Mouse (Mus musculus) CH12.LX (cell line): ENCODE results near the gene Usp36. TPM values are rescaled to one million over a fixed set of nuclear protein-coding genes. Genes with fewer than 3 reads are reported as not detected.

Source experiments
- DNase-seq: peaks from one replicate; pipeline ENCODE4 v3.0.0-alpha.2; 2013; ENCODE audit errors: extremely low read depth
- H3K27ac ChIP-seq: 2 replicates; pipeline ENCODE4 v1.5.1; 2012; ENCODE audit warnings: low read depth, mild to moderate bottlenecking, control low read depth, moderate library complexity; ENCODE audit not compliant: insufficient read depth
- H3K27me3 ChIP-seq: replicated peaks from 2 replicates; pipeline ENCODE3; 2012; ENCODE audit warnings: inconsistent platforms
- H3K36me3 ChIP-seq, 2 experiments: replicated peaks in 1 of 2; 2 replicates each; pipeline versions ENCODE3 to v1.6.1; 2012; ENCODE audit warnings: inconsistent platforms in 1 of 2, low read length in 1 of 2, mild to moderate bottlenecking in 1 of 2, mixed read lengths in 1 of 2, moderate library complexity in 1 of 2; ENCODE audit not compliant: control insufficient read depth in 1 of 2, insufficient read depth in 1 of 2
- H3K4me1 ChIP-seq, 2 experiments: 2 replicates each; pipeline ENCODE4 v1.6.1; 2012; ENCODE audit warnings: inconsistent platforms in 1 of 2, moderate library complexity in 1 of 2; ENCODE audit not compliant: insufficient read depth in 2 of 2, control insufficient read depth in 1 of 2
- H3K4me2 ChIP-seq: 2 replicates; pipeline ENCODE4 v1.6.1; 2012; ENCODE audit warnings: low read depth, mild to moderate bottlenecking, control low read depth; ENCODE audit not compliant: poor library complexity, insufficient read depth, severe bottlenecking
- H3K4me3 ChIP-seq, 3 experiments: fragments of 150-350 bp in 1 of 3; sonication (generic) in 1 of 3; replicated peaks in 1 of 3; 2 replicates each; pipeline versions ENCODE3 to v1.5.1; 2011 to 2012; ENCODE audit warnings: low read depth in 2 of 3, low read length in 2 of 3, mild to moderate bottlenecking in 2 of 3, moderate library complexity in 2 of 3, control low read depth in 1 of 3, improper control_type of control experiment in 1 of 3, inconsistent platforms in 1 of 3, mixed read lengths in 1 of 3; ENCODE audit not compliant: poor library complexity in 1 of 3
- H3K79me2 ChIP-seq: replicated peaks from 2 replicates; pipeline ENCODE4 v1.6.1; 2012; ENCODE audit warnings: mild to moderate bottlenecking, moderate library complexity; ENCODE audit not compliant: control insufficient read depth, poor library complexity, insufficient read depth, severe bottlenecking; ENCODE audit errors: extremely low read depth
- H3K9ac ChIP-seq: 2 replicates; pipeline ENCODE4 v1.6.1; 2012; ENCODE audit warnings: low read depth, mild to moderate bottlenecking, control low read depth, moderate library complexity; ENCODE audit not compliant: insufficient read depth
- H3K9me3 ChIP-seq: replicated peaks from 2 replicates; pipeline ENCODE3; 2012; ENCODE audit warnings: low read length, inconsistent platforms, mixed read lengths
- BHLHE40 ChIP-seq: IDR thresholded peaks from 2 replicates; pipeline ENCODE4 v1.6.1; 2011; ENCODE audit warnings: mild to moderate bottlenecking, low read depth, low read length, improper control_type of control experiment
- CHD2 ChIP-seq: IDR thresholded peaks from 2 replicates; pipeline ENCODE4 v1.6.1; 2011; ENCODE audit warnings: low read length, improper control_type of control experiment
- CTCF ChIP-seq, 2 experiments: IDR thresholded peaks in 1 of 2; conservative IDR thresholded peaks in 1 of 2; 2 replicates each; pipeline ENCODE4 v1.5.1; 2011 to 2012; ENCODE audit warnings: low read depth in 2 of 2, low read length in 2 of 2, improper control_type of control experiment in 1 of 2, inconsistent platforms in 1 of 2, mild to moderate bottlenecking in 1 of 2, moderate library complexity in 1 of 2
- HCFC1 ChIP-seq: IDR thresholded peaks from 2 replicates; pipeline ENCODE4 v1.6.1; 2012; ENCODE audit warnings: low read depth, mild to moderate bottlenecking, inconsistent platforms, low read length, improper control_type of control experiment
- JUND ChIP-seq: conservative IDR thresholded peaks from 2 replicates; pipeline ENCODE4 v1.6.1; 2011; ENCODE audit warnings: low read depth, low read length, improper control_type of control experiment
- MAFK ChIP-seq: IDR thresholded peaks from 2 replicates; pipeline ENCODE4 v1.6.1; 2011; ENCODE audit warnings: low read length, improper control_type of control experiment; ENCODE audit not compliant: insufficient replicate concordance
- MEF2A ChIP-seq: IDR thresholded peaks from 2 replicates; pipeline ENCODE4 v1.6.1; 2014; ENCODE audit warnings: low read depth, mild to moderate bottlenecking, inconsistent platforms, low read length, improper control_type of control experiment, borderline replicate concordance
- MYC ChIP-seq: IDR thresholded peaks from 2 replicates; pipeline ENCODE4 v1.6.1; 2011; ENCODE audit warnings: low read depth, mild to moderate bottlenecking, improper control_type of control experiment, low read length
- NRF1 ChIP-seq: IDR thresholded peaks from 2 replicates; pipeline ENCODE4 v1.6.1; 2014; ENCODE audit warnings: low read depth, mild to moderate bottlenecking, inconsistent platforms, low read length, improper control_type of control experiment, moderate library complexity
- PAX5 ChIP-seq: IDR thresholded peaks from 2 replicates; pipeline ENCODE4 v1.6.1; 2012; ENCODE audit warnings: low read length, inconsistent platforms, mixed read lengths
- RAD21 ChIP-seq: IDR thresholded peaks from 2 replicates; pipeline ENCODE4 v1.6.1; 2011; ENCODE audit warnings: low read depth, mild to moderate bottlenecking, low read length, improper control_type of control experiment, moderate library complexity
- RCOR1 ChIP-seq: conservative IDR thresholded peaks from 2 replicates; pipeline ENCODE4 v1.6.1; 2012; ENCODE audit warnings: low read depth, mild to moderate bottlenecking, inconsistent platforms, low read length, improper control_type of control experiment
- SIN3A ChIP-seq: IDR thresholded peaks from 2 replicates; pipeline ENCODE4 v1.6.1; 2012; ENCODE audit warnings: low read length, improper control_type of control experiment, inconsistent platforms
- SMC3 ChIP-seq: IDR thresholded peaks from 2 replicates; pipeline ENCODE4 v1.6.1; 2011; ENCODE audit warnings: low read depth, low read length, improper control_type of control experiment
- TCF12 ChIP-seq: IDR thresholded peaks from 2 replicates; pipeline ENCODE4 v1.6.1; 2014; ENCODE audit warnings: low read depth, mild to moderate bottlenecking, inconsistent platforms, low read length, improper control_type of control experiment
- USF1 ChIP-seq: IDR thresholded peaks from 2 replicates; pipeline ENCODE4 v1.6.1; 2014; ENCODE audit warnings: low read depth, mild to moderate bottlenecking, inconsistent platforms, low read length, improper control_type of control experiment
- ZMIZ1 ChIP-seq: IDR thresholded peaks from 2 replicates; pipeline ENCODE4 v1.6.1; 2012; ENCODE audit warnings: low read depth, mild to moderate bottlenecking, inconsistent platforms, low read length, improper control_type of control experiment
- ZNF384 ChIP-seq: IDR thresholded peaks from 2 replicates; pipeline ENCODE4 v1.6.1; 2012; ENCODE audit warnings: low read depth, low read length, improper control_type of control experiment, inconsistent platforms
- dilution Hi-C: fragments of 300-500 bp; cut with MboI; formaldehyde crosslinking; loops from 2 replicates; pipeline ENCODE4 v1.14.3; 2020; ENCODE audit warnings: low sequenced_read_pairs; ENCODE audit not compliant: extremely low pct_unique_long_range_greater_than_20kb, extremely low pct_ligation_motif_present
- in situ Hi-C: fragments of 300-500 bp; cut with MboI; formaldehyde crosslinking; loops from 3 replicates; pipeline ENCODE4 v1.14.3; 2019; ENCODE audit warnings: low sequenced_read_pairs, low pct_ligation_motif_present, low pct_unique_long_range_greater_than_20kb, mixed read lengths
- polyA plus RNA-seq: library from polyadenylated mRNA; unstranded; fragments of >175 nt; gene quantifications from 2 replicates; pipeline ENCODE4 v1.2.1, GENCODE M21; 2012; ENCODE audit warnings: low read depth; ENCODE audit not compliant: insufficient read length
- total RNA-seq, 2 experiments: library from RNA; depleted of rRNA; stranded (reverse); fragments of 300-350 nt in 1 of 2; fragments of >200 nt in 1 of 2; gene quantifications; 2 replicates each; pipeline ENCODE4 v1.2.3; 2012 to 2014

Usp36 gene
- total and polyA plus RNA-seq, 3 experiments: 10.7 to 42.6 (median 19.5) TPM

- Histone ChIP-seq H3K9me3 (no peaks in the 10 kb centered on the region), H3K9ac (no peak overlapping the region), H3K79me2 (no peaks in the 10 kb centered on the region), H3K4me1 (peaks cover 0 to 7% of the 10 kb centered on the region in 2 experiments; a peak in 2 of 4 replicates), H3K36me3 (peaks cover 87 to 96% of the 10 kb centered on the region in 2 experiments), H3K27ac (no peak overlapping the region), H3K4me3 (no peak overlapping the region), H3K4me2 (no peak overlapping the region), H3K27me3 (no peaks in the 10 kb centered on the region)
- in situ Hi-C loops (no loop called here), dilution Hi-C loops (no loop called here)
- no peak for DNase-seq
- peak; percentile 42 for TF ChIP-seq RAD21
- no peak for TF ChIP-seq RCOR1
- peak; percentile 44 to 56; a peak in 3 of 4 replicates for TF ChIP-seq CTCF (conservative IDR thresholded peaks at IDR 0.05 in 1 of 2, IDR thresholded peaks at IDR 0.05 in 1 of 2; ENCODE audit: low read depth in 2 of 2, low read length in 2 of 2)
- peak; percentile 27; the same call in 1 of the 2 replicates for TF ChIP-seq SMC3
Measured at GRCm38 (mm10) chr11:118269827-118270226, 20.2 kb downstream of the Usp36 start.

- Histone ChIP-seq H3K4me3 (no peak overlapping the region), H3K36me3 (peaks cover 88 to 96% of the 10 kb centered on the region in 2 experiments), H3K9me3 (no peaks in the 10 kb centered on the region), H3K79me2 (no peaks in the 10 kb centered on the region), H3K27ac (no peak overlapping the region), H3K27me3 (no peaks in the 10 kb centered on the region), H3K4me1 (no peaks in the 10 kb centered on the region), H3K9ac (no peak overlapping the region), H3K4me2 (no peak overlapping the region)
- 0 out of 2 replicates have a peak, but pooled peaks have one; percentile 7 for TF ChIP-seq SMC3
- TF ChIP-seq RAD21: no peak; the same call in 1 of the 2 replicates
- peak in 1 of 2 experiments; percentile 27; a peak in 1 of 4 replicates for TF ChIP-seq CTCF (conservative IDR thresholded peaks at IDR 0.05 in 1 of 2, IDR thresholded peaks at IDR 0.05 in 1 of 2; ENCODE audit: low read depth in 2 of 2, low read length in 2 of 2)
- in situ Hi-C loops: no loop called here
- DNase-seq: no peak
- dilution Hi-C loops: no loop called here
Measured at GRCm38 (mm10) chr11:118266666-118267046, 23.4 kb downstream of the Usp36 start.

- Histone ChIP-seq H3K9me3 (no peaks in the 10 kb centered on the region), H3K27ac (no peak overlapping the region), H3K4me3 (no peak overlapping the region), H3K36me3 (peaks cover 90 to 96% of the 10 kb centered on the region in 2 experiments), H3K4me2 (no peak overlapping the region), H3K79me2 (no peaks in the 10 kb centered on the region), H3K9ac (no peak overlapping the region), H3K4me1 (no peaks in the 10 kb centered on the region), H3K27me3 (no peaks in the 10 kb centered on the region)
- in situ Hi-C loops: no loop called here
- TF ChIP-seq ZNF384 (no peak), TCF12 (no peak), MEF2A (no peak), SIN3A (no peak), NRF1 (no peak), PAX5 (no peak), JUND (no peak), CHD2 (no peak), ZMIZ1 (no peak), USF1 (no peak), HCFC1 (no peak), MYC (no peak), BHLHE40 (no peak), MAFK (no peak)
- DNase-seq: no peak
- dilution Hi-C loops: no loop called here
Measured at GRCm38 (mm10) chr11:118266044-118266665, 23.9 kb downstream of the Usp36 start.
